Mouse (Mus musculus): ENCODE data around the gene Hltf. TPM values are rescaled to one million over a fixed set of nuclear protein-coding genes. Genes with fewer than 3 reads are reported as not detected.
"Not testable (repeated sequence)": the region's sequence is repeated elsewhere in the genome, so short reads cannot be mapped to it uniquely, and the experiment has no call there.

Hltf gene
- polyA plus RNA-seq, 1 experiment = not detected

DNA sequence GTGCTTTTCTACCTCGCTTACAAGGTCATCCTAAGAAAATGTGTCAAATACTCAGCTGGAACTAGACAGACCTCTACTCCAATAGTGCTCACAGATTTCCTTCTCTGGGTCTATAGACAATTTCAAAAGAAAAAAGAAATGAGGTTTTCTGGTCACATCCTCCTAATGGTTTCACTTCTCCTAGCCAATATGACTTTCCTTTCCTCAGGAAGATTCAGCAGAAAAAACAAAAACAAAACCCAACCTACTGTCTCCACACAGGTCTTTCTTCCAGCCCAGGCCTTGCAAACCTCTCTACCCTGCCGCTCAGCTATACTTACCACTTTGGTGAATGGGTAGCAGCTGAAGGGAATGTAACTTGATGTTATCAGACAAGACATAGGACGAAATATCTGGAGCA, 29.0 kb upstream of the Hltf start:
- Histone ChIP-seq H3K27ac (ENCODE audit: insufficient read depth, low read depth, low read length) (no peak overlapping the region), H3K4me1 (ENCODE audit: control insufficient read depth, insufficient read depth, low read length) (no peaks in the 10 kb centered on the region), H3K4me3 (ENCODE audit: insufficient read depth, low read depth, low read length) (no peak overlapping the region)
- TF ChIP-seq CTCF (IDR thresholded peaks at IDR 0.05; ENCODE audit: insufficient read depth, low read depth, low read length) (no peak), POLR2A (IDR thresholded peaks at IDR 0.05; ENCODE audit: insufficient read depth, low read depth, low read length) (no peak)
- WGBS = 93% methylated on average over 3 of the region's 3 CpGs

DNA sequence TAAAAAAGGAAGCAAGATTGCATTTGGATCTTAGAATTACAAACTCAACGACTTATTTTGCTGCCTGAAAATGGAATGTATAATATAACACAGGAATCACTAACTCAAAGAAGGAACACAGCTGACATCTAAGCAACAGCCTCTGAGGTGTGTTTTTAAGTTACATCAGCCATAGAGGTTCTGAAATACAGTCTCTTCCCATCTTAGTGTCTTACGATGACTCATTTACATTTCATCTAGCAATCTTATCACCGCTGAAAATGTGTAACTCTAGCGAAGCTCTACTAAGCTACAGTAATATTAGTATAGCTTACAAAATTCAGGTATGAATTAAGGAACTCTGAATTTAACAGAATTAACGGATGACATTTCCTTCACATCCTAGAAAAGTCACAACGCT, 26.8 kb upstream of the Hltf start:
- Histone ChIP-seq H3K27ac (ENCODE audit: insufficient read depth, low read depth, low read length) (no peak overlapping the region), H3K4me3 (ENCODE audit: insufficient read depth, low read depth, low read length) (no peak overlapping the region), H3K4me1 (ENCODE audit: control insufficient read depth, insufficient read depth, low read length) (no peaks in the 10 kb centered on the region)
- 86% methylated on average over 6 of the region's 6 CpGs for WGBS
- no peak for TF ChIP-seq CTCF (IDR thresholded peaks at IDR 0.05; ENCODE audit: insufficient read depth, low read depth, low read length)
- TF ChIP-seq POLR2A (IDR thresholded peaks at IDR 0.05; ENCODE audit: insufficient read depth, low read depth, low read length) = no peak

DNA sequence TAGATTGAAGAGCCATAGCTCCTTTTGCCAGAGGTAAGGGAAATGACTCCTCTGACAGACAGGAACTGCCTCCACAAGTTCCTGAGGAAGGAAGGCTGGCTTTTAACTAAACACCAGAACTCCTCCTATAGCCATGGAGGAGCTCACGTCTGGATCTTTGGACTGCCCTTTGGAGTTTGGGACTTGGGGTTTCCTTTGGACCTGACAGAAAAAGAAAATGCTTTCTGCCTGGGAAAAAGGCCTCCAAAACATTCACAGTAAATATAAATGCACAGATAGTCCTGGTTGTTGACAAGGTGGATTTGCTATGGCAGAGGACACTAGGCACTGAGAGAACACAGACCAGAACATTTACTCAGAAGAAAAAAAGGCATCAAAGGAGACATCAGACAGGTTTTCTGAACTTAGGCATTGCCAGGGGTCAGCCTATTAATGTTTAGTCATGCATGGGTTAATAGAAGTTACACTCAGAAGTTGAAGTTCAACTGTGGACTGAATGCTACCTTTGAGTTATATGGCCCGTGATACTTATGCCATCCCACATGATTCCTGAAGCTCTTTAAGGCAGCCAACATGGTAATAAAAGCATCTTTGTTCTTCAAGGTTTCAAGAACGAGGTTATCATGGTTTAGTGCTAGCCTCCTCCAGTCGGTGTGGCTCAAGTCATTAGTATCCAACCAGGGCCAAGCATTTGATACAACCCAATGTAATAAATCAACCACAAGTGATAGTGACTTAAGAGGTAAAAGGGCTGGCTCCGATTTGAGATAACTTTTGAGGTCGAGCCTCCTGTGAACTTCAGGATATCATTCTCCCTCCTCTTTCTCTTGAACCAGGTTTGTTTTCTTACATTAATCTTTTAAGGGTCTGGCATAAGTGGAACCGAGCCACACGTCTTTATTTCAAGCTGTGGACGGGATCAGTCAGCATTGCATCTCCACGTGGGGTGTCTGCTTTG, 23.6 kb upstream of the Hltf start:
- WGBS = 16% methylated on average over 10 of the region's 10 CpGs
- TF ChIP-seq CTCF (IDR thresholded peaks at IDR 0.05; ENCODE audit: insufficient read depth, low read depth, low read length) = no peak
- Histone ChIP-seq H3K27ac (ENCODE audit: insufficient read depth, low read depth, low read length) (no peak overlapping the region), H3K4me1 (ENCODE audit: control insufficient read depth, insufficient read depth, low read length) (no peaks in the 10 kb centered on the region), H3K4me3 (ENCODE audit: insufficient read depth, low read depth, low read length) (peak overlapping the region; percentile 68)

DNA sequence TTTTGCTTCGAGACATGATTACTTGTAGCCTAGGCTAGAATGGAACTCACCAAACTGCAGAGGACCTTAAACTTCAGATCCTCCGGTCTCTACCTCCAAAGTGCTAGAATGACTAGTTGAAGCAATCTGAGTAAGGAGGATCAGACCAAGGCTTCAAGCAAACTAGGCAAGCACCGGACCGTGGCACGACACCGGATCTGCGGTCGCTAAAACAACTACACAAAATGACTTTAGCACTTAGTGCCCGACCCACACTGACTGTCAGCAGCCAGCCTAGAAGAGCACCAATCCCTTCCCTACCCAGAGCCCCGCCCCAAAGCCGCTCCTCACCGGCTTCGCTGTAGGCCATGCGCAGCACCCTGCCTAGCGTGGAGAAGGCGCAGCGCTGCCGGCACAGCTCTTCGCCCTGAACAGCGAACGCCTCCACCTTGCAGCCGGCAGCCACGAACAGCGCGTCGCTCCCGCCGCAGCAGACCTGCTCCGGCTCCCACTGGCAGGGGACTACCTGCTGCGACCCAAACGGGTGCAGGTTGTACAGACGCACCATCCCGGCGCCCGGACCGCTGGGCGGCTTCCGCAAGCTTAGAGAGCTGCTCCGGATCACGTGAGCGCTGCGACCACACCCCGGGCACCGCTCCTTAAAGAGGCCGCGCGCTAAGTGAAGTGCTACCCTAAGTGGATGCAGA, 22.7 kb upstream of the Hltf start, which contains the start of gene Hps3:
Gene Hps3 (minus strand): TSS at position 597 of the 686 bp plus-strand sequence.
- no peaks in the 10 kb centered on the region for H3K4me1 ChIP-seq (ENCODE audit: control insufficient read depth, insufficient read depth, low read length)
- TF ChIP-seq CTCF (IDR thresholded peaks at IDR 0.05; ENCODE audit: insufficient read depth, low read depth, low read length) (no peak), POLR2A (IDR thresholded peaks at IDR 0.05; ENCODE audit: insufficient read depth, low read depth, low read length) (peak; percentile 81)
- peak within 1 kb of the TSS; percentile 68 for H3K4me3 ChIP-seq (ENCODE audit: insufficient read depth, low read depth, low read length)
- WGBS = under 1% methylated on average over 46 of the region's 47 CpGs
- 0 out of 2 replicates have a peak within 1 kb of the TSS, but pooled peaks have one; percentile 3 for H3K27ac ChIP-seq (ENCODE audit: insufficient read depth, low read depth, low read length)

DNA sequence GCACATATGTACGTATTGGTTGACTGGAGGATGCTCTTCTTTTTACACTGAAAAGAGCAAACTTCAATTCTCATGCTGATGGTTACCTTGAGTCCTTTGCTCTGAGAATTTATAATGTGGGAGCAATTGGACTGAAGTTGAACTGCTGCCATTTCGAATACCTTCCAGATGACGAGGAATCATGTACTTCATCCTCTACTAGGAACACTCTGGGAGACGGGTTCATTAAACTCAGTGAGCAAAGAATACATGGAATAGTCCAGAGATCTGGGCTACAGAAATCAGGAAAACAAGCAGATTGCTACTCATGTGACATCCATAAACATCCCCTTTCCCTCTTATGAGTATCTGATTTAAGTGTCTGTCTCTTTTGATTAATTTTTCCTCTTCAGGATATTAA, 21.5 kb upstream of the Hltf start:
- H3K4me1 ChIP-seq (ENCODE audit: control insufficient read depth, insufficient read depth, low read length) = no peaks in the 10 kb centered on the region
- WGBS = 69% methylated on average over 4 of the region's 4 CpGs
- TF ChIP-seq CTCF (IDR thresholded peaks at IDR 0.05; ENCODE audit: insufficient read depth, low read depth, low read length) (no peak), POLR2A (IDR thresholded peaks at IDR 0.05; ENCODE audit: insufficient read depth, low read depth, low read length) (no peak)
- no peak overlapping the region for H3K4me3 ChIP-seq (ENCODE audit: insufficient read depth, low read depth, low read length)
- no peak overlapping the region for H3K27ac ChIP-seq (ENCODE audit: insufficient read depth, low read depth, low read length)

DNA sequence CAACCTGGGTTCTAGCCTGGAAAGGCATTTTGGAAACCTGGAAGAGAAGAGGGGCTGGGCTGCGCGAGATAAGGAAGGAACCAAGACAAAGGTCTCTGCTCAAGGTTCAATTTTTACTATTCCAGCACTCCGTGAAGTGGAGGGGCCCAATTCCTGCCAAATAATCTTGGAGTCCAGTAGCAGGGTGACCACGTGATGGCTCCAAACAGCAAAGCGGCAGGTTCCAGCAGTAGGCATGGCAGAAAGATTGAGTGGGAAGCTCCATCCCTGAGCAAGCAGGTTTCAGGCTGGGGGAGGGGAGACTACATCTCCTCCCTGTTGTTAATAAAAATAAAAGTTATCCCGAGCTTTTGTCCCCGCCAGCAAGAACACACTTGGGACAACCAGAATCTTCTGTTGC, 16.1 kb upstream of the Hltf start:
- 94% methylated on average over 7 of the region's 7 CpGs for WGBS
- H3K4me1 ChIP-seq (ENCODE audit: control insufficient read depth, insufficient read depth, low read length); H3K4me3 ChIP-seq (ENCODE audit: insufficient read depth, low read depth, low read length); H3K27ac ChIP-seq (ENCODE audit: insufficient read depth, low read depth, low read length): not testable (repeated sequence)

DNA sequence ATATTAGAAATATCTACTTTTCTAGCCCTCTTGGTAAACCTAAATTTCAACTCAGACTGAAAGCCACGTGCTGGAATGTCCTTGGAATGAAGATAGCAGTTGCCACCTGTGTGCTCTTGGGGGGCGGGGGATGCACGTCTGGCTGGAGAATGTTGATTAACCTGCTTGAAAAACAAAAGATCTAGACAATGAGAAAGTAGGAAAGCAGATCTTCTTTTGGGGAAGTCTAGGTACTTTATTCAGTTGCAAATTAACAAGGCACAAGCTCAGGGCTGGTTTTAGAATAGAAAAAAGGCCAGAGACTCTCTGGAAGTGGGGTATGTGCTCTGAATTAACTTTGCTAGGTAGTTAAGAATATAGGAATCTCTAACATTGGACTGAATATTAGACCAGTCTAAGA, 12.9 kb upstream of the Hltf start:
- H3K27ac ChIP-seq (ENCODE audit: insufficient read depth, low read depth, low read length); H3K4me1 ChIP-seq (ENCODE audit: control insufficient read depth, insufficient read depth, low read length); H3K4me3 ChIP-seq (ENCODE audit: insufficient read depth, low read depth, low read length): not testable (repeated sequence)
- 64% methylated on average over 3 of the region's 3 CpGs for WGBS

DNA sequence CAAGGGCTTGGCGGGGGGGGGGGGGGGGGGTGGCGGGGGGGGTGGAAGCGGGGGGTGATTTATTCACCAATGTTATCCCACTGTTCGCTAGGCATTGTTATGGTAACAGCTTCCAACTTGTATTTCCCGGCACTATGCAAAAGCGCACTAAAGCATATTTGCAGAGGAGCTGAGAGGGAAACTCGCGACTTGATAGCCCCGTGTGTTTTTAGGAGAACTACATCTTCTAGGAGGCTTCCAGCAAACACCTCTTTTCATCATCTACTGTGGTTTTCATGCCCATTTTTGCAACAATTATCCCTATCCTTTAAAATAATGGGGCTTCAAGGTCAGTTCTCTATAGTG, 558 bp downstream of the Hltf start:
- peak overlapping the region; percentile 88; the same call in 1 of the 2 replicates for H3K27ac ChIP-seq (ENCODE audit: insufficient read depth, low read depth, low read length)
- no peak for TF ChIP-seq CTCF (IDR thresholded peaks at IDR 0.05; ENCODE audit: insufficient read depth, low read depth, low read length)
- TF ChIP-seq POLR2A (IDR thresholded peaks at IDR 0.05; ENCODE audit: insufficient read depth, low read depth, low read length) = no peak
- peak overlapping the region; percentile 97 for H3K4me3 ChIP-seq (ENCODE audit: insufficient read depth, low read depth, low read length)
- WGBS = 1% methylated on average over 7 of the region's 9 CpGs
- H3K4me1 ChIP-seq (ENCODE audit: control insufficient read depth, insufficient read depth, low read length) = no peaks in the 10 kb centered on the region

DNA sequence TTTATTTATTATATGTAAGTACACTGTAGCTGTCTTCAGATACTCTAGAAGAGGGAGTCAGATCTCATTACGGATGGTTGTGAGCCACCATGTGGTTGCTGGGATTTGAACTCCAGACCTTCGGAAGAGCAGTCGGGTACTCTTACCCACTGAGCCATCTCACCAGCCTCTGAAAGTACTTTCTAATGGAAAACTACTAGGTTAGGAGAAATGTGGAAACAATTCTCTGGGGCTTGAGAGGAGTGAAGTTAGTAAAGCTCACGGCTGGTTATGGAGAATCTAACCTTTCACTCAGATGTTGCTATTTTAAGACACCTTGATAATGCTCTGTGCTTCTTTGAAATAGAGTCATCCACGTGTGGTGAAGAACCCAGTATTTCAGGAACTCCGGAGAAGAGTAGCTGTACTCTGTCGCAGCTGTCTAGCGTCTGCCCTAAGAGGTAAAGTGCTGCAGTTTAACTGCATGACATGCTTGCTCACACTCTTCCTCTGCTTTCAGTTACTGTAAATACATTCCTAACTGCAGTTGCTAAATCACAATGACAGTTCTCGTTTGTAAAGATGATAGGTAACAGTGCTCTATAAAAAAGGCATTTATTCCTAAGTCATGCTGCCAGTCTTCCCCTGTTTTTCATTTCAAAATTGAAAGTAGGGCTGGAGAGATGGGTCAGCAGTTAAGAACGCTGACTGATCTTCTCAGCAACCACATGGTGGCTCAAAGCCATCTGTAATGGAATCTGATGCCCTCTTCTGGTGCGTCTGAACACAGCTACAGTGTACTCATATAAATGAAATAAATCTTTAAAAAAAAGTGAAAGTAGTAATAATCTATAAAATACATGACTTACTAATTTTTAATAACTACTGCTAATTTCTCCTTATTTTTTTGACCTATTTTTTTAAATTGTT, 18.8 kb downstream of the Hltf start:
- Histone ChIP-seq H3K27ac (ENCODE audit: insufficient read depth, low read depth, low read length) (no peak overlapping the region), H3K4me3 (ENCODE audit: insufficient read depth, low read depth, low read length) (no peak overlapping the region), H3K4me1 (ENCODE audit: control insufficient read depth, insufficient read depth, low read length) (no peaks in the 10 kb centered on the region)
- no peak for TF ChIP-seq POLR2A (IDR thresholded peaks at IDR 0.05; ENCODE audit: insufficient read depth, low read depth, low read length)
- TF ChIP-seq CTCF (IDR thresholded peaks at IDR 0.05; ENCODE audit: insufficient read depth, low read depth, low read length) = no peak
- 81% methylated on average over 11 of the region's 11 CpGs for WGBS
